Mouse (Mus musculus): ENCODE results near the gene Tekt5.

The Tekt5 gene

GRCm38 (mm10) chr16:10332732-10333131 lies 62.6 kb downstream of the Tekt5 start:
- no peak for DNase-seq

DNA sequence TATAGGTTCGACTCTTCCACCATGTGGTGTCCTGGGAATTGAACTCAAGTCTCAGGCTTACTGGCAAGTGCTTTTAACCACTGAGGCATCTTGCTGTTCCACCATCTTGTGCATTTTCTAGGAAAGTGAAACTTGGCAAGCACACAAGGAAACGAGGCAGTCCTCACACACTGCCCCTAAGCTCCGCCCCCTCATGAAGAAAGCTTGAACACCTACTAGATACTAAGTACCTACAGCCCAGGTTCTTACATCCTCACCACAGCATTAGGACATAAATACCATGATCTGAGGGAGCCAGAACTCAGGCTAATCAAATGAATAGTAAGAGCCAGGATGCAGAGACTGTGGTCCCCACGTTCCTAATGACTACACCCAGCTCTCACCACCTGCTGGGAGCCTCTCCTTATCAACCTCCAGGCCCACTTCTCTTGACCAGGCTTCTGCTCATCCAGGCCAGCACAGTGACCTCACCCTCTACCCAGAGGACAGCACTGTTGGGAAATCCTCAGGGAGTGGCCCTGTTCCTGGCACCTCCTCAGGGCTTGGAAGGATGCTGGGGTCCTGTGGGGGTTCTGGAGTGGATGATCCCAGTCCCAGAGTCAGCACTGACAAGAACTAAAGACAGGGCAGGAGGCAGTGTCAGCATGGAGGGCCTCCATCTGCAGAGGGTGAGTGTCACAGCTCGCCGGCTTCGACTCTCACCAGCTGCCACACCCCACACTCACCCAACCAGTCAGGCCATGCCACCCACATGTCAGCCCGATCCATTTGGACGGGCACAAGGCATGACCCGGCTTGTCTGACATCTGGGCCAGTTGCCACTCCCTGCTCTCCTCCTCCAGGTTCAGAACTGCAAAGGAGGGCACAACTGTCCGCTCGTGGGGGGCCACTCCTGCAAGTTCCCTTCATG lies 64.4 kb downstream of the Tekt5 start:
- no peak for DNase-seq

DNA sequence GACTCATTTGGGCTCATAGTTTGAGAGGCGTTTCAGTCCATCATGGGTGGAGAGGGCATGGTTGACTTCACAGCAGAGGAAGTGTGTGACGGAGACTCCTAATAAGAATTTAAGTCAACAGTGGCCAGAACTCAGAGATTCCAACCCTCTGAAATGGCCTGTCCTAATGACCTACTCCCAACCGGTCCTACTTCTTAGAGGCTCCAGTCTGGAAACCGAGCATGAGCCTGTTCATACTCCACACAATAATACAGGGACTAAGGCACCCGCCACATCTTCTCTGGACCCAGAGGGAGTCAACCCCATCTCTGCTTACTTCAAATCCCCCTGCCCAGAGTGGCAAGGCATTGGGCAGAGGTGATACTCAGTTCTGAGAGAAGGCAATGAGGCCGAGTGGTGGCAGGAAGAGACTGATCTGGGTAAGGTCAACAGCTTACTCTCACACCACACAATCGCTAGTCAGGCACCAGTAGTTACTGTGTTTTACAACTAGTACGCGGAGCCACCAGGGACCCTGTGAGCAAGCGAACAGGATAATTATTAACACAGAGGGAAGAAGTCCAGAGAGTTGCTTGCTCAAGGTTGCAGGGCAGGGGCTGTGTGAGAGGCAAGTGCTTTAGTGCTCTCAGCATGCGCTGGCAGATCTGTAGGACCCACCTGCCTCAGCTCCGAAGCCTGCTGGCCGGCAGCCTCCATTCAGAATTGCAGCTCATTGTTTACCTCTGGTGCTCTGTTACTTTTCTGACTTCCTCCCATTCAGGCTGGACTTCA lies 67.5 kb downstream of the Tekt5 start:
- DNase-seq = no peak

DNA sequence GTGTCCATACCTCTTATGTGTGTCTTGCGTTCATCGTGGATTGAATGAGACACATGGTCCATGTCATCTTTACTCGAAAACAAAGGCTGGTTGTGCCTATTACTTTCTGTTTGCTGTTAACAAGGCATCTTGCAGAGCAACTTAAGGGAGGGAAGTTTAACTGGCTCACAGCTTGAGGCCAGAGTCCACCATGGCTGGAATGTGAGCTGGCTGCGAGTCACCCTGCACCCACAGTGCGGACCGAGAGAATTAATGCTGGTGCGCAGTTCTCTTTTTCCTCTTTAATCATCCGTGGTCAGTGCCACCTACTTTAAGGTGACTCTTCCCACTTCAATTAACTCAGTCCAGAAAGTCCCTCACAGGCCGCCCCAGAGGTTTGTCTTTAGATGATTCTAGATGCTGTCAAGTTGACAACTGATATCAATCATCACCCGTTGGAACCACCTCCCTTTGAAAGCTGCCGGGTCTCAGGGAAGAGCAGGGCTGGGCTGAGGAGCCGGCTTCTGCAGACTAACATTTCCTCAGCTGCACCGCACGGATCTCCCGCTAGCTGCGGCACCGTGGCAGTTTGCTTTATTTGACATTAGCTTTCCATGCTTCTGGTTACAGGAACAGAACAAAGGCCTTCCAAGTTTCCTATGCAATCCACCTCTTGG lies 75.2 kb downstream of the Tekt5 start:
- DNase-seq = no peak

DNA sequence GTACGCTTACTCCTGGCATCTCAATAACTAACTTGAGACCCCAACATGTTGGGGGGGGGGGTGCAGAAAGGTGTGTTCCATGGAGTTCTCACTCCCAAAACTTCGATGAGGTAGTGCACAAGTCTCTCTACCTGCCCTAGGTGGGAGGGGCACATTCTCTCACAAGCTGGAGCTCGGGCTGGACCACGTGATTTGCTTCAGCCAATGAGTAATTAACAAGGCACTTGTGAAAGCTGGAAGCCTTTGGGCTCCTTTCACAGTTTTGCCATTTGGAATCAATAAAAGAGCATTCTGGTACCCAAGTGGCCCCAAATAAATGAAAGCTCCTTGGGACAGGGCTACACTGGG lies 78.1 kb downstream of the Tekt5 start:
- DNase-seq = no peak

DNA sequence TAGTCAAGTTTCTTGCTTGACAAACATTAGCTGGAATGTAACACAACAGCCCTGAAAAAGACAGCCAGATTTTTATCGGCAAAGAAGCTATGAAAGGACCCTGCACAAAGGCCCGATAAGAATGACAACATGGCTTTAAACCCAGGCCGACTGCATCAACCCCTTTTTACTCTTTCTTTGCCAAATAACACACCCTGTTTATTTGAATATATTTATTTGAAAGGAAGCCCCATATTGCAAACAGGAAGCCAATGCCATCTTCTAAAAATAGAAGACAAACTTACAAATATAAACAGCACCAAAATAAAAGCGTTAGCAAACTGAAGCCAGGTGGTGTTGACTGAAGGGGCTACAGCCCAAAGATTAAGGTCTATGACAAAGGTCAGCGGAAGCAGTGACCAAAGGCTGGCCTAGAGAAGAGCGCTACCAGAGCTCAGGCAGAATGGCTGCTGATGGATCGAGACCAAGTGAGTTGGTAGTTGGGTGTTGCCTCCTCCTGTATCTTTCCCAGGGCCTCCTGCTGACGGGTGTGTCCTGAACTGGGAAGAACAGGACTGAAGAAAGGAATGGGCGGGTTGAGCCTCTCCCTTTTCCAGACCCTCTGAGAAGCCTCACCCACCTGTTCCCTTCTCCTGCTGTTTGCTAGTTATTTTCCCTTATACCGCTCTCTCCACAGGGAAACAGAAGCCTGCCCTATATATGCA lies 78.6 kb downstream of the Tekt5 start:
- DNase-seq = no peak

GRCm38 (mm10) chr16:10313646-10314088 lies 81.6 kb downstream of the Tekt5 start, which contains the start of gene Emp2:
TSS of gene Emp2 (minus strand) at chr16:10313968.
- DNase-seq = no peak

GRCm38 (mm10) chr16:10313226-10313625 lies 82.1 kb downstream of the Tekt5 start:
- DNase-seq = no peak

DNA sequence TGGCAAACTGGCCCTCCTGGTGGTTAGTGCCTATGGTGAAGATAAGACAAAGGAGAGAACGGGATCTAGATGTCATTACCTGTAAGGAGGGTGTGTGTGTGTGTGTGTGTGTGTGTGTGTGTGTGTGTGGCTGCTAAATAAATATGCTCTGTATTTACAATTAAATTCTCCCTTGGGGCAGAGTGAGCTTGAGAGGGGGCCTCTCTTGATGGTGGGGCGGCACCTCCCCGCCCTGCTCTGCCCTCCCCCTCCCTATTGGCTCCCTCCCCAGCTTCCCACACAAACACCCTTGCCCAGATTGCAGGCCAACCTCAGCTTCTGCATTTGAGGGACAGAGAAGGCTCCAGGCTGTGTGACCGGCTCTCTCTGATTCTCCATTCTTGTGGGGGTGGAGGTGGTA lies 83.3 kb downstream of the Tekt5 start:
- no peak for DNase-seq

DNA sequence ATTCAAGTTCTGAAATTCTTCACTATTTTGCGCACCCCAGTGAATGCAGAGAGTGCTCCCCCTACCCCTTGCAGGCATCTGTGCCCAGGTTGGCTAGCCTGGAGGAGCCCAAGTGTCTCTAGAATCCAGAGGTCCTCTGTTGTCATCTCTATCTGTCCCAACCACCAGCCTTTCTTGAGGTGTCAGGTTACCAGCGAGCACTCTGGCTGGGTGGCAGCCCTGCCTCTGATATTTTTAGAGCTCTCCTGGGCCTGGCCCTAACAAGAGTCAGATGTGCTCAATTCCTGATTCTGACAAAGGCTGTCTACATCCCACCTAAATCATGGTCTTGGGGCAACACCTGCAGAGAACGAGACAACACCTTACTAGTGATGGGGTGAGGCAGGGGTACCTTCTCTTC lies 84.2 kb downstream of the Tekt5 start:
- no peak for DNase-seq

GRCm38 (mm10) chr16:10310507-10310906 lies 84.8 kb downstream of the Tekt5 start:
- DNase-seq = no peak
